Mouse (Mus musculus) MEL (cell line): ENCODE results near the gene Ywhag. TPM values are rescaled to one million over a fixed set of nuclear protein-coding genes. Genes with fewer than 3 reads are reported as not detected.

Source experiments
- DNase-seq: peaks from one replicate; pipeline ENCODE4 v3.0.0; 2011; ENCODE audit warnings: low read depth, low spot score
- H3K27ac ChIP-seq: 2 replicates; pipeline ENCODE4 v1.5.1; 2012; ENCODE audit warnings: low read depth, mild to moderate bottlenecking, control low read depth, low read length, moderate library complexity; ENCODE audit not compliant: control insufficient read depth
- H3K27me3 ChIP-seq, 2 experiments: fragments of 150-350 bp in 1 of 2; sonication (generic) in 1 of 2; 2 replicates each; pipeline ENCODE4 v1.6.1; 2012; ENCODE audit warnings: low read length in 2 of 2, mild to moderate bottlenecking in 2 of 2, improper control_type of control experiment in 1 of 2, moderate library complexity in 1 of 2; ENCODE audit not compliant: insufficient read depth in 2 of 2, control insufficient read depth in 1 of 2
- H3K36me3 ChIP-seq, 2 experiments: 2 replicates each; pipeline ENCODE4 v1.6.1; 2012 to 2014; ENCODE audit warnings: low read length in 2 of 2, improper control_type of control experiment in 1 of 2, inconsistent platforms in 1 of 2, mild to moderate bottlenecking in 1 of 2; ENCODE audit not compliant: insufficient read depth in 2 of 2, control insufficient read depth in 1 of 2
- H3K4me1 ChIP-seq, 2 experiments: fragments of 150-350 bp in 1 of 2; sonication (generic) in 1 of 2; 2 replicates each; pipeline ENCODE4 v1.6.1; 2012; ENCODE audit warnings: low read length in 2 of 2, improper control_type of control experiment in 1 of 2, mild to moderate bottlenecking in 1 of 2; ENCODE audit not compliant: insufficient read depth in 2 of 2, control insufficient read depth in 1 of 2
- H3K4me3 ChIP-seq, 2 experiments: fragments of 150-350 bp in 1 of 2; sonication (generic) in 1 of 2; 2 replicates each; pipeline ENCODE4 v1.5.1; 2012; ENCODE audit warnings: low read depth in 2 of 2, low read length in 2 of 2, mild to moderate bottlenecking in 2 of 2, moderate library complexity in 2 of 2, control low read depth in 1 of 2, improper control_type of control experiment in 1 of 2; ENCODE audit not compliant: control insufficient read depth in 1 of 2, insufficient read depth in 1 of 2
- H3K79me2 ChIP-seq: 2 replicates; pipeline ENCODE4 v1.6.1; 2012; ENCODE audit warnings: mild to moderate bottlenecking, low read length, moderate library complexity; ENCODE audit not compliant: control insufficient read depth, poor library complexity, insufficient read depth
- H3K9ac ChIP-seq: 2 replicates; pipeline ENCODE4 v1.6.1; 2012; ENCODE audit warnings: low read depth, mild to moderate bottlenecking, control low read depth, low read length, moderate library complexity; ENCODE audit not compliant: control insufficient read depth, poor library complexity, severe bottlenecking
- H3K9me3 ChIP-seq: fragments of 150-350 bp; sonication (generic); replicated peaks from 2 replicates; pipeline ENCODE4 v1.6.1; 2012; ENCODE audit warnings: mild to moderate bottlenecking, low read length, improper control_type of control experiment, moderate library complexity; ENCODE audit not compliant: insufficient read depth
- BHLHE40 ChIP-seq: IDR thresholded peaks from 2 replicates; pipeline ENCODE4 v1.6.1; 2012; ENCODE audit warnings: low read depth, mild to moderate bottlenecking, inconsistent platforms, low read length, improper control_type of control experiment, borderline replicate concordance
- CHD1 ChIP-seq: IDR thresholded peaks from 2 replicates; pipeline ENCODE4 v1.6.1; 2012; ENCODE audit warnings: low read depth, mild to moderate bottlenecking, inconsistent platforms, low read length, improper control_type of control experiment
- CHD2 ChIP-seq: IDR thresholded peaks from 2 replicates; pipeline ENCODE4 v1.6.1; 2011; ENCODE audit warnings: low read length, improper control_type of control experiment
- CTCF ChIP-seq, 3 experiments: IDR thresholded peaks in 2 of 3; conservative IDR thresholded peaks in 1 of 3; 2 replicates each; pipeline ENCODE4 v1.5.1; 2011 to 2012; ENCODE audit warnings: low read length in 3 of 3, low read depth in 2 of 3, mild to moderate bottlenecking in 2 of 3, improper control_type of control experiment in 1 of 3, inconsistent platforms in 1 of 3, mixed read lengths in 1 of 3, moderate library complexity in 1 of 3; ENCODE audit not compliant: control insufficient read depth in 1 of 3, insufficient read depth in 1 of 3, poor library complexity in 1 of 3, severe bottlenecking in 1 of 3
- E2F4 ChIP-seq: IDR thresholded peaks from 2 replicates; pipeline ENCODE4 v1.6.1; 2011; ENCODE audit warnings: low read depth, low read length, improper control_type of control experiment, borderline replicate concordance
- ELF1 ChIP-seq: IDR thresholded peaks from 2 replicates; pipeline ENCODE4 v1.6.1; 2014; ENCODE audit warnings: low read depth, mild to moderate bottlenecking, inconsistent platforms, low read length, improper control_type of control experiment, moderate library complexity
- ETS1 ChIP-seq: IDR thresholded peaks from 2 replicates; pipeline ENCODE4 v1.6.1; 2012; ENCODE audit warnings: low read depth, mild to moderate bottlenecking, inconsistent platforms, low read length, improper control_type of control experiment, moderate library complexity
- GABPA ChIP-seq: IDR thresholded peaks from 2 replicates; pipeline ENCODE4 v1.6.1; 2012; ENCODE audit warnings: low read depth, mild to moderate bottlenecking, inconsistent platforms, low read length, improper control_type of control experiment, moderate library complexity
- HCFC1 ChIP-seq: IDR thresholded peaks from 2 replicates; pipeline ENCODE4 v1.6.1; 2012; ENCODE audit warnings: low read depth, mild to moderate bottlenecking, inconsistent platforms, low read length, improper control_type of control experiment, moderate library complexity
- JUND ChIP-seq: IDR thresholded peaks from 2 replicates; pipeline ENCODE4 v1.6.1; 2011; ENCODE audit warnings: low read depth, mild to moderate bottlenecking, improper control_type of control experiment, low read length
- KAT2A ChIP-seq: conservative IDR thresholded peaks from 2 replicates; pipeline ENCODE4 v1.6.1; 2012; ENCODE audit warnings: low read depth, low read length, improper control_type of control experiment, inconsistent platforms
- MAFK ChIP-seq: IDR thresholded peaks from 2 replicates; pipeline ENCODE4 v1.6.1; 2011; ENCODE audit warnings: low read depth, mild to moderate bottlenecking, low read length, improper control_type of control experiment, borderline replicate concordance
- MAX ChIP-seq: IDR thresholded peaks from 2 replicates; pipeline ENCODE4 v1.6.1; 2011; ENCODE audit warnings: low read length, improper control_type of control experiment
- MAZ ChIP-seq: IDR thresholded peaks from 2 replicates; pipeline ENCODE4 v1.6.1; 2012; ENCODE audit warnings: low read depth, mild to moderate bottlenecking, inconsistent platforms, low read length, improper control_type of control experiment
- MEF2A ChIP-seq: IDR thresholded peaks from 2 replicates; pipeline ENCODE4 v1.6.1; 2014; ENCODE audit warnings: low read depth, mild to moderate bottlenecking, inconsistent platforms, low read length, improper control_type of control experiment; ENCODE audit not compliant: poor library complexity, insufficient replicate concordance, severe bottlenecking; ENCODE audit errors: extremely low read depth
- MXI1 ChIP-seq: IDR thresholded peaks from 2 replicates; pipeline ENCODE4 v1.6.1; 2011; ENCODE audit warnings: mild to moderate bottlenecking, low read depth, low read length, improper control_type of control experiment
- MYB ChIP-seq: IDR thresholded peaks from 2 replicates; pipeline ENCODE4 v1.6.1; 2011; ENCODE audit warnings: mild to moderate bottlenecking, low read depth, low read length, improper control_type of control experiment
- MYC ChIP-seq: IDR thresholded peaks from 2 replicates; pipeline ENCODE4 v1.6.1; 2011; ENCODE audit warnings: low read depth, mild to moderate bottlenecking, low read length, improper control_type of control experiment, moderate library complexity
- NELFE ChIP-seq: IDR thresholded peaks from 2 replicates; pipeline ENCODE4 v1.6.1; 2011; ENCODE audit warnings: low read depth, low read length, improper control_type of control experiment
- NRF1 ChIP-seq: IDR thresholded peaks from 2 replicates; pipeline ENCODE4 v1.6.1; 2014; ENCODE audit warnings: low read depth, mild to moderate bottlenecking, inconsistent platforms, low read length, improper control_type of control experiment, moderate library complexity; ENCODE audit not compliant: poor library complexity, insufficient read depth, severe bottlenecking
- POLR2A ChIP-seq, 2 experiments: IDR thresholded peaks; 2 replicates each; pipeline ENCODE4 v1.6.1; 2011 to 2012; ENCODE audit warnings: low read length in 2 of 2, mild to moderate bottlenecking in 2 of 2, control low read depth in 1 of 2, improper control_type of control experiment in 1 of 2, low read depth in 1 of 2, moderate library complexity in 1 of 2; ENCODE audit not compliant: control insufficient read depth in 1 of 2, insufficient read depth in 1 of 2, poor library complexity in 1 of 2
- POLR2AphosphoS2 ChIP-seq: IDR thresholded peaks from 2 replicates; pipeline ENCODE4 v1.6.1; 2011; ENCODE audit warnings: low read length, improper control_type of control experiment
- POLR2AphosphoS5 ChIP-seq: IDR thresholded peaks from 2 replicates; pipeline ENCODE4 v1.6.1; 2012; ENCODE audit warnings: low read depth, borderline replicate concordance, mild to moderate bottlenecking, inconsistent platforms, low read length, moderate library complexity, mixed read lengths
- RAD21 ChIP-seq: IDR thresholded peaks from 2 replicates; pipeline ENCODE4 v1.6.1; 2011; ENCODE audit warnings: mild to moderate bottlenecking, low read depth, low read length, improper control_type of control experiment
- RCOR1 ChIP-seq: IDR thresholded peaks from 2 replicates; pipeline ENCODE4 v1.6.1; 2012; ENCODE audit warnings: low read depth, mild to moderate bottlenecking, inconsistent platforms, low read length, improper control_type of control experiment
- SIN3A ChIP-seq: IDR thresholded peaks from 2 replicates; pipeline ENCODE4 v1.6.1; 2012; ENCODE audit warnings: low read length, improper control_type of control experiment, inconsistent platforms
- TAL1 ChIP-seq: IDR thresholded peaks from 2 replicates; pipeline ENCODE4 v1.6.1; 2012; ENCODE audit warnings: mild to moderate bottlenecking, inconsistent platforms, low read length, moderate library complexity, mixed read lengths
- TBP ChIP-seq: IDR thresholded peaks from 2 replicates; pipeline ENCODE4 v1.8.0; 2011; ENCODE audit warnings: low read depth, low read length, improper control_type of control experiment
- TCF12 ChIP-seq: IDR thresholded peaks from 2 replicates; pipeline ENCODE4 v1.6.1; 2014; ENCODE audit warnings: low read depth, mild to moderate bottlenecking, inconsistent platforms, low read length, improper control_type of control experiment, moderate library complexity
- UBTF ChIP-seq: IDR thresholded peaks from 2 replicates; pipeline ENCODE4 v1.6.1; 2012; ENCODE audit warnings: low read depth, mild to moderate bottlenecking, inconsistent platforms, low read length, improper control_type of control experiment, moderate library complexity, borderline replicate concordance; ENCODE audit not compliant: insufficient read depth
- USF1 ChIP-seq: IDR thresholded peaks from 2 replicates; pipeline ENCODE4 v1.6.1; 2014; ENCODE audit warnings: low read depth, mild to moderate bottlenecking, inconsistent platforms, low read length, improper control_type of control experiment, moderate library complexity
- USF2 ChIP-seq, 2 experiments: IDR thresholded peaks; 2 replicates each; pipeline ENCODE4 v1.6.1; 2011 to 2012; ENCODE audit warnings: improper control_type of control experiment in 2 of 2, low read length in 2 of 2, borderline replicate concordance in 1 of 2, inconsistent platforms in 1 of 2, low read depth in 1 of 2, mild to moderate bottlenecking in 1 of 2; ENCODE audit not compliant: insufficient read depth in 1 of 2
- ZC3H11A ChIP-seq: IDR thresholded peaks from 2 replicates; pipeline ENCODE4 v1.6.1; 2012; ENCODE audit warnings: low read depth, mild to moderate bottlenecking, inconsistent platforms, low read length, improper control_type of control experiment
- ZKSCAN1 ChIP-seq: IDR thresholded peaks from 2 replicates; pipeline ENCODE4 v1.6.1; 2012; ENCODE audit warnings: low read depth, mild to moderate bottlenecking, inconsistent platforms, low read length, improper control_type of control experiment, moderate library complexity
- ZMIZ1 ChIP-seq: IDR thresholded peaks from 2 replicates; pipeline ENCODE4 v1.6.1; 2012; ENCODE audit warnings: low read depth, mild to moderate bottlenecking, inconsistent platforms, low read length, improper control_type of control experiment, moderate library complexity
- polyA plus RNA-seq, 2 experiments: library from polyadenylated mRNA; stranded (reverse) in 1 of 2; unstranded in 1 of 2; fragments of >175 nt in 1 of 2; fragments of >200 nt in 1 of 2; gene quantifications; 2 replicates each; pipeline versions ENCODE4 v1.2.1 to v1.2.4; 2012; ENCODE audit warnings: low replicate concordance in 2 of 2, low read depth in 1 of 2; ENCODE audit not compliant: insufficient read length in 2 of 2, insufficient read depth in 1 of 2, missing spikeins in 1 of 2
- total RNA-seq: library from RNA; depleted of rRNA; stranded (reverse); fragments of 300-350 nt; gene quantifications from 2 replicates; pipeline ENCODE4 v1.2.3, GENCODE M21; 2012

The Ywhag gene
- total and polyA plus RNA-seq, 3 experiments = 109 to 295 (median 268) TPM

- Histone ChIP-seq H3K4me1 (peaks cover 4 to 18% of the 10 kb centered on the region in 2 experiments; a peak in 3 of 4 replicates), H3K4me3 (peak overlapping the region; percentile 81 to 95), H3K9ac (peak overlapping the region; percentile 93), H3K79me2 (peaks cover 4% of the 10 kb centered on the region; the same call in 1 of the 2 replicates), H3K36me3 (peaks cover 0 to 17% of the 10 kb centered on the region in 2 experiments; a peak in 2 of 4 replicates), H3K9me3 (no peaks in the 10 kb centered on the region), H3K27ac (peak overlapping the region; percentile 75), H3K27me3 (no peaks in the 10 kb centered on the region)
- peak; percentile 100 for DNase-seq
- no peak for TF ChIP-seq TCF12
- TF ChIP-seq KAT2A = peak; percentile 23; the same call in 1 of the 2 replicates
- peak; percentile 45 for TF ChIP-seq MXI1
- no peak for TF ChIP-seq MAFK
- no peak for TF ChIP-seq ZC3H11A
- TF ChIP-seq CHD2 = no peak
- no peak for TF ChIP-seq USF2 (IDR thresholded peaks at IDR 0.05; ENCODE audit: borderline replicate concordance in 1 of 2, insufficient read depth in 1 of 2, low read depth in 1 of 2, low read length in 2 of 2)
- peak; percentile 71 for TF ChIP-seq NRF1
- TF ChIP-seq ZKSCAN1 = no peak
- TF ChIP-seq CTCF (IDR thresholded peaks at IDR 0.05 in 2 of 3, conservative IDR thresholded peaks at IDR 0.05 in 1 of 3; ENCODE audit: control insufficient read depth in 1 of 3, insufficient read depth in 1 of 3, low read depth in 2 of 3, low read length in 3 of 3, poor library complexity in 1 of 3, severe bottlenecking in 1 of 3) = 0 out of 6 replicates have a peak, but pooled peaks of 1 of the 3 experiments have one; percentile 12
- 0 out of 2 replicates have a peak, but pooled peaks have one; percentile 20 for TF ChIP-seq UBTF
- no peak; the same call in 1 of the 2 replicates for TF ChIP-seq ETS1
- peak; percentile 93 for TF ChIP-seq NELFE
- TF ChIP-seq BHLHE40 = no peak
- no peak for TF ChIP-seq RAD21
- 0 out of 2 replicates have a peak, but pooled peaks have one; percentile 52 for TF ChIP-seq ELF1
- peak; percentile 93 for TF ChIP-seq ZMIZ1
- peak; percentile 58 to 88; a peak in 3 of 4 replicates for TF ChIP-seq POLR2A (IDR thresholded peaks at IDR 0.05; ENCODE audit: control insufficient read depth in 1 of 2, insufficient read depth in 1 of 2, low read depth in 1 of 2, low read length in 2 of 2, poor library complexity in 1 of 2)
- 0 out of 2 replicates have a peak, but pooled peaks have one; percentile 3 for TF ChIP-seq SIN3A
- TF ChIP-seq MAZ = peak; percentile 48
- peak; percentile 78 for TF ChIP-seq TBP
- no peak for TF ChIP-seq MEF2A
- no peak for TF ChIP-seq TAL1
- TF ChIP-seq CHD1 = no peak
- TF ChIP-seq POLR2AphosphoS5 = no peak
- no peak for TF ChIP-seq MYC
- no peak for TF ChIP-seq MAX
- no peak for TF ChIP-seq MYB
- TF ChIP-seq POLR2AphosphoS2 = peak; percentile 87
- TF ChIP-seq E2F4 = no peak
- no peak for TF ChIP-seq GABPA
- TF ChIP-seq RCOR1 = 0 out of 2 replicates have a peak, but pooled peaks have one; percentile 2
- no peak for TF ChIP-seq JUND
- TF ChIP-seq USF1 = no peak
- peak; percentile 73 for TF ChIP-seq HCFC1
Observed at GRCm38 (mm10) chr5:135962492-135963279, 28.3 kb upstream of the Ywhag start.
